Mouse (Mus musculus): ENCODE results near the gene Ager. TPM values are rescaled to one million over a fixed set of nuclear protein-coding genes. Genes with fewer than 3 reads are reported as not detected.

The Ager gene
- polyA plus RNA-seq, 1 experiment from 2014 or later, result 1.4 TPM

DNA sequence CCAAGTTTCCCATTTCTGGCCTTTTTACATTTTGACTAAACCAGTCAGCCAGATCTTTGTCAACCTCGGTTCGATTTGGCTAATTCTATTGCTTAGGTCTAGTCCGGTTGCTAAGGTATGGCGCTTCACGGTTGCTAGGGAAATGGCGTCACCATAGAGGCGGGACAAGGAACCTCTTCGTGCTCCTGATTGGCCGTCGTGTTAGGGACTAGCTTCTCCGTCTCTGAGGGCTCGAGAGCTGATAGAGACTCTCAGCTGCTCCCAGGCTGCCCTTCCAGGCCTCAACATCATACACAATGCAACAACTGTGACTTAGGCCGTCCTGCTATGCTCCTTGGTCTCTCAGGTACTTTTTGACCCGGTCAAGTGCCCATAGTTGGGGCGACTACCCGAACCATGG, 46.9 kb downstream of the Ager start, which contains the start of gene Fkbpl:
TSS of gene Fkbpl (plus strand) at position 157 of the 400 bp plus-strand sequence.
- Histone ChIP-seq H3K4me3 (ENCODE audit: low read depth, low read length) (peak within 1 kb of the TSS; percentile 52), H3K27me3 (ENCODE audit: insufficient read depth, low read length) (no peaks in the 10 kb centered on the region), H3K9ac (replicated peaks) (peak within 1 kb of the TSS; percentile 64), H3K4me2 (ENCODE audit: low read depth, low read length) (peak within 1 kb of the TSS; percentile 80), H3K4me1 (ENCODE audit: insufficient read depth) (peaks cover 44% of the 10 kb centered on the region), H3K36me3 (replicated peaks; ENCODE audit: insufficient read depth, low read length) (no peaks in the 10 kb centered on the region; the same call in none of the 2 replicates), H3K27ac (ENCODE audit: low read depth) (peak within 1 kb of the TSS; percentile 61), H3K9me3 (ENCODE audit: low read length) (no peaks in the 10 kb centered on the region)
- peak; percentile 94 for DNase-seq
- ATAC-seq, result peak; percentile 50
- no peak for TF ChIP-seq CTCF (IDR thresholded peaks at IDR 0.05; ENCODE audit: low read depth)
- no peak for TF ChIP-seq EP300 (IDR thresholded peaks at IDR 0.05; ENCODE audit: low read depth)
- 1% methylated on average over 16 of the region's 16 CpGs for WGBS (ENCODE audit: insufficient replicate concordance)

GRCm38 (mm10) chr17:34645256-34645829, 47.7 kb downstream of the Ager start:
- H3K9ac ChIP-seq (replicated peaks), result peak overlapping the region; percentile 64; the same call in 1 of the 2 replicates
- ATAC-seq (no peak), DNase-seq (no peak)
- no peaks in the 10 kb centered on the region for H3K9me3 ChIP-seq (ENCODE audit: low read length)
- peak overlapping the region; percentile 52 for H3K4me3 ChIP-seq (ENCODE audit: low read depth, low read length)
- TF ChIP-seq EP300 (IDR thresholded peaks at IDR 0.05; ENCODE audit: low read depth), result no peak
- no peak for TF ChIP-seq CTCF (IDR thresholded peaks at IDR 0.05; ENCODE audit: low read depth)
- H3K36me3 ChIP-seq (replicated peaks; ENCODE audit: insufficient read depth, low read length), result peaks cover 3% of the 10 kb centered on the region
- 0 out of 2 replicates have a peak overlapping the region, but pooled peaks have one; percentile 16 for H3K27ac ChIP-seq (ENCODE audit: low read depth)
- H3K27me3 ChIP-seq (ENCODE audit: insufficient read depth, low read length), result no peaks in the 10 kb centered on the region
- peaks cover 44% of the 10 kb centered on the region for H3K4me1 ChIP-seq (ENCODE audit: insufficient read depth)
- WGBS (ENCODE audit: insufficient replicate concordance), result 52% methylated on average over 10 of the region's 10 CpGs
- H3K4me2 ChIP-seq (ENCODE audit: low read depth, low read length), result peak overlapping the region; percentile 80

DNA sequence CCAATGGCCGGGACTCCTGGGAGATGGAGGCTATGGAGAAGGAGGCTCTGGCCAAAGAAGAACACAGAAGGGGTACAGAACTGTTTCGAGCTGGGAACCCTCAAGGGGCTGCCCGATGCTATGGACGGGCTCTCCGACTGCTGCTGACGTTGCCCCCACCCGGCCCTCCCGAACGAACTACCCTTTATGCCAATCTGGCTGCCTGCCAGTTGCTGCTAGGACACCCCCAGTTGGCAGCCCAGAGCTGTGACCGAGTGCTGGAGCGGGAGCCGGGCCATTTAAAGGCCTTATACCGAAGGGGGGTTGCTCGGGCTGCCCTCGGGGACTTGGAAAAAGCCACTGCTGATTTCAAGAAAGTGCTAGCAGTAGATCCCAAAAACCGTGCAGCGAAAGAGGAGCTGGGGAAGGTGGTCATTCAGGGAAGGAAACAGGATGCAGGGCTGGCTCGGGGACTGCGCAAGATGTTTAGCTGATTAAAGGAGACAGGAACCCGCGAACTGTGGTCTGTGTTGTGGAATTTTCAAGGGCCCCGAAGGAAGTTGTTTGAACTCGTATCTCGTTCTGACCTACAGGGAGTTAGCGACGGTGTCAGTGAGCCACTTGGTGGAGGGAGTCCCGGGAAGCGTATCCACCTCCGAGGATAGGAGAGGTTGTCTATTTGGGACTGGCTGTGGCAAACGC, 48.3 kb downstream of the Ager start:
- H3K9ac ChIP-seq (replicated peaks), result no peak overlapping the region
- ATAC-seq, result no peak
- DNase-seq, result no peak
- no peak overlapping the region for H3K27ac ChIP-seq (ENCODE audit: low read depth)
- no peak for TF ChIP-seq EP300 (IDR thresholded peaks at IDR 0.05; ENCODE audit: low read depth)
- no peak for TF ChIP-seq CTCF (IDR thresholded peaks at IDR 0.05; ENCODE audit: low read depth)
- H3K36me3 ChIP-seq (replicated peaks; ENCODE audit: insufficient read depth, low read length), result peaks cover 9% of the 10 kb centered on the region
- no peaks in the 10 kb centered on the region for H3K9me3 ChIP-seq (ENCODE audit: low read length)
- peak overlapping the region; percentile 13; the same call in 1 of the 2 replicates for H3K4me3 ChIP-seq (ENCODE audit: low read depth, low read length)
- no peaks in the 10 kb centered on the region for H3K27me3 ChIP-seq (ENCODE audit: insufficient read depth, low read length)
- H3K4me2 ChIP-seq (ENCODE audit: low read depth, low read length), result peak overlapping the region; percentile 80
- H3K4me1 ChIP-seq (ENCODE audit: insufficient read depth), result peaks cover 42% of the 10 kb centered on the region
- WGBS (ENCODE audit: insufficient replicate concordance), result 67% methylated on average over 30 of the region's 30 CpGs

- DNase-seq (peak; percentile 95), ATAC-seq (peak; percentile 95)
- TF ChIP-seq CTCF (IDR thresholded peaks at IDR 0.05; ENCODE audit: low read depth) (no peak), EP300 (IDR thresholded peaks at IDR 0.05; ENCODE audit: low read depth) (no peak; the same call in 1 of the 2 replicates)
- under 1% methylated on average over 66 of the region's 66 CpGs for WGBS (ENCODE audit: insufficient replicate concordance)
- Histone ChIP-seq H3K27ac (ENCODE audit: low read depth) (peak within 1 kb of the TSS; percentile 90), H3K4me2 (ENCODE audit: low read depth, low read length) (peak within 1 kb of the TSS; percentile 94), H3K36me3 (replicated peaks; ENCODE audit: insufficient read depth, low read length) (peaks cover 12% of the 10 kb centered on the region), H3K27me3 (ENCODE audit: insufficient read depth, low read length) (no peaks in the 10 kb centered on the region), H3K9me3 (ENCODE audit: low read length) (no peaks in the 10 kb centered on the region), H3K9ac (replicated peaks) (peak within 1 kb of the TSS; percentile 89), H3K4me3 (ENCODE audit: low read depth, low read length) (peak within 1 kb of the TSS; percentile 99), H3K4me1 (ENCODE audit: insufficient read depth) (peaks cover 39% of the 10 kb centered on the region)
Observed at GRCm38 (mm10) chr17:34646906-34647787, 49.5 kb downstream of the Ager start, which contains the start of gene Atf6b. TSS of gene Atf6b (plus strand) at chr17:34647146.

DNA sequence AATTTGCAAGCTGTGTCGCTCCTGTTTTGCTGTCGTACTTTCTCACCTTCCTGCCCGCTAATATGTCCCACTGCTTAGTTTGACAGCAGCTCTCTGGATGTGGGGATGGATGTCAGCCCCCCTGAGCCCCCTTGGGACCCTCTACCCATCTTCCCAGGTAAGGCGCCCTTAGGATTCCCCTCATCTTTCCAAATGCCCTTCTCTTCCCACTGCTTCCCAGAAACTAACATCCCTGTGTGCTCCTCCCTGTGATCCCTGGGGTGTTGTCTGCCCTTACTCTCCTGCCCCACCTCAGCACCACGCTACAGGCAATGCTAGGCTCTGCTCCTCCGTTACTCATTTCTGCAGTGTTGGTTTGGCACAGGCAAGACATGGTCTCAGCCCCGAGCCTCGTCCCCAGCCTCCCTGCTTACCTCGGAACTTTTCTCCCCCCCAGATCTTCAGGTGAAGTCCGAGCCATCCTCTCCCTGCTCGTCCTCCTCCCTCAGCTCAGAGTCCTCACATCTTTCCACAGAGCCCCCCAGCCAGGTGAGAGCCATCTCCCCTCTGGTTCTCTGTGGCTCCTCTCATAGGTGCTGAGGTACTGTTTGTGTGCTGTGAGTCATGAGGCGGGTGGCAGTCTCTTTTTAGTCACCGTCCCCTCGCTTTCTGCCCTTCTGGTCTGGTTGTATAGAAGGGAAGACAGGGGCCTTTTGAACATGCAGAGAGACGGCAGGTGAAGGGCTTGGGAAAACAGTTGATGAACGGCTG, 50.7 kb downstream of the Ager start:
- no peak overlapping the region for H3K4me3 ChIP-seq (ENCODE audit: low read depth, low read length)
- H3K27me3 ChIP-seq (ENCODE audit: insufficient read depth, low read length), result no peaks in the 10 kb centered on the region
- no peak for DNase-seq
- H3K9me3 ChIP-seq (ENCODE audit: low read length), result no peaks in the 10 kb centered on the region
- peaks cover 36% of the 10 kb centered on the region for H3K4me1 ChIP-seq (ENCODE audit: insufficient read depth)
- no peak for TF ChIP-seq EP300 (IDR thresholded peaks at IDR 0.05; ENCODE audit: low read depth)
- no peak for TF ChIP-seq CTCF (IDR thresholded peaks at IDR 0.05; ENCODE audit: low read depth)
- H3K36me3 ChIP-seq (replicated peaks; ENCODE audit: insufficient read depth, low read length), result peaks cover 20% of the 10 kb centered on the region
- H3K27ac ChIP-seq (ENCODE audit: low read depth), result no peak overlapping the region
- WGBS (ENCODE audit: insufficient replicate concordance), result 81% methylated on average over 16 of the region's 16 CpGs
- H3K4me2 ChIP-seq (ENCODE audit: low read depth, low read length), result peak overlapping the region; percentile 94
- ATAC-seq, result no peak
- H3K9ac ChIP-seq (replicated peaks), result peak overlapping the region; percentile 89; the same call in 1 of the 2 replicates

Measured in liver, postnatal 0 days (tissue).